Mouse (Mus musculus) myocyte (in vitro differentiated cells): Measurements from ENCODE around the gene Ptprg. TPM values are rescaled to one million over a fixed set of nuclear protein-coding genes. Genes with fewer than 3 reads are reported as not detected.

Experiments used
- H3K27me3 ChIP-seq: one replicate; pipeline ENCODE4 v1.6.1; 2011; ENCODE audit not compliant: control insufficient read depth, insufficient read depth, insufficient read length
- H3K36me3 ChIP-seq: one replicate; pipeline ENCODE4 v1.6.1; 2011; ENCODE audit not compliant: control insufficient read depth, insufficient read depth
- H3K4me2 ChIP-seq: one replicate; pipeline ENCODE4 v1.6.1; 2011; ENCODE audit warnings: low read depth, control low read depth
- H3K4me3 ChIP-seq: one replicate; pipeline ENCODE4 v1.5.1; 2011; ENCODE audit warnings: mild to moderate bottlenecking, control low read depth, moderate library complexity
- H3K79me2 ChIP-seq: one replicate; pipeline ENCODE4 v1.6.1; 2011; ENCODE audit not compliant: control insufficient read depth, insufficient read depth
- H3ac ChIP-seq: one replicate; pipeline ENCODE4 v1.6.1; 2011; ENCODE audit not compliant: control insufficient read depth, insufficient read length
- CEBPB ChIP-seq: IDR thresholded peaks from 2 replicates; pipeline ENCODE4 v1.6.1; 2011; ENCODE audit warnings: mild to moderate bottlenecking, moderate library complexity; ENCODE audit not compliant: poor library complexity, insufficient read depth, severe bottlenecking
- E2F4 ChIP-seq: IDR thresholded peaks from one replicate; pipeline ENCODE4 v1.6.1; 2011; ENCODE audit warnings: mild to moderate bottlenecking, control low read depth, moderate library complexity; ENCODE audit not compliant: insufficient read depth
- MAX ChIP-seq: IDR thresholded peaks from one replicate; pipeline ENCODE4 v1.6.1; 2011; ENCODE audit warnings: low read depth, mild to moderate bottlenecking, control low read depth
- MYOD1 ChIP-seq, 3 experiments: IDR thresholded peaks; one replicate each; pipeline ENCODE4 v1.6.1; 2011; ENCODE audit warnings: control low read depth in 2 of 3, low read depth in 2 of 3, mild to moderate bottlenecking in 2 of 3, moderate library complexity in 1 of 3; ENCODE audit not compliant: insufficient read length in 2 of 3, control insufficient read depth in 1 of 3
- MYOG ChIP-seq, 3 experiments: IDR thresholded peaks; one replicate each; pipeline ENCODE4 v1.6.1; 2011; ENCODE audit warnings: control low read depth in 2 of 3, low read depth in 2 of 3, mild to moderate bottlenecking in 2 of 3; ENCODE audit not compliant: insufficient read length in 2 of 3, control insufficient read depth in 1 of 3, insufficient read depth in 1 of 3
- POLR2A ChIP-seq: IDR thresholded peaks from one replicate; pipeline ENCODE4 v1.6.1; 2011; ENCODE audit warnings: low read depth, mild to moderate bottlenecking, control low read depth, moderate library complexity; ENCODE audit not compliant: insufficient read length
- POLR2AphosphoS2 ChIP-seq: IDR thresholded peaks from one replicate; pipeline ENCODE4 v1.6.1; 2011; ENCODE audit warnings: low read depth, control low read depth; ENCODE audit not compliant: insufficient read length
- REST ChIP-seq: IDR thresholded peaks from one replicate; pipeline ENCODE4 v1.6.1; 2011; ENCODE audit warnings: mild to moderate bottlenecking, control low read depth, moderate library complexity; ENCODE audit not compliant: insufficient read depth, insufficient read length
- SRF ChIP-seq: IDR thresholded peaks from one replicate; pipeline ENCODE4 v1.6.1; 2011; ENCODE audit warnings: low read depth; ENCODE audit not compliant: control insufficient read depth, insufficient read length
- TCF12 ChIP-seq: IDR thresholded peaks from one replicate; pipeline ENCODE4 v1.6.1; 2011; ENCODE audit warnings: mild to moderate bottlenecking, control low read depth; ENCODE audit not compliant: poor library complexity, insufficient read depth, severe bottlenecking
- TCF3 ChIP-seq: IDR thresholded peaks from one replicate; pipeline ENCODE4 v1.6.1; 2011; ENCODE audit warnings: low read depth, control low read depth; ENCODE audit not compliant: insufficient read length
- USF1 ChIP-seq: IDR thresholded peaks from one replicate; pipeline ENCODE4 v1.6.1; 2011; ENCODE audit warnings: low read depth, mild to moderate bottlenecking, control low read depth, moderate library complexity
- polyA plus RNA-seq: library from polyadenylated mRNA; unstranded; fragments of >200 nt; fragmentation: generic; extraction: Trizol; gene quantifications from one replicate; pipeline ENCODE4 v1.2.1, GENCODE M21; 2012; ENCODE audit warnings: missing spikeins

Gene Ptprg
- polyA plus RNA-seq, 1 experiment, result 14.4 TPM

DNA sequence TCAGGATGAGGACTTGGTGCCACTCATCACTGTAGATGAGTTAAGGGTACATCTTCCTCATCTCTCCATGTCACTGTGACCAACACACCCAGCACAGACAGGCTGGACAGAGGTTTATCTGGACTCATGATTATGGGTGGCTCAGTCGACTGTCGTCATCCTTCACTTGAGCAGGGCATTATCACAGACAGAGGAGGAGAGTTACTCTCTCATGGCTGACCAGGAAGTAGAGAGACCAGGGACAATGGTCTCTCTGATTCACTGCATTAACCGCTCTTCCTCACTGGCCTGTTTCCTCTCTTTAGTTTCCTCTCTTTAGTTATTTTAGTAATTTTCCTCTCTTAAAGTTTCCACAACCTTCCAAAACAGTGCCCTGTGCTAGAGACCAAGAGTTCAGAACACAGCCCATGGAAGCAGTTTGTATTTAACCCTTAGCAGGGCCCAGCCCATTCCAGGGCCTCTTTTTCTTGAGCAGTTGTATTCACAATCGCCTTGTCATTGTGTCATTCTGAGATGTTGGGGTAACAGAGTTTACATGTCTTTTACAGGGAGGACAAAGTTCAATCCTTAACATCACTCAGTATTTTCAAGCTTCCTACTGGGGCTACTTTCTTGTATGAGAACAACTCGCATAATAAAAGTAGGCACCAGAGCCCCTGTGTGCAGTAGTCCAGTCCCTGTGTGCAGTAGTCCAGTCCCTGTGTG, 31.7 kb downstream of the Ptprg start:
- H3K79me2 ChIP-seq, result peaks cover 3% of the 10 kb centered on the region
- TF ChIP-seq MYOG (IDR thresholded peaks at IDR 0.05; ENCODE audit: control insufficient read depth in 1 of 3, insufficient read depth in 1 of 3, insufficient read length in 2 of 3, low read depth in 2 of 3) (no peak), TCF3 (no peak)
- no peaks in the 10 kb centered on the region for H3K36me3 ChIP-seq
- no peak overlapping the region for H3K4me3 ChIP-seq
- no peak overlapping the region for H3ac ChIP-seq
- H3K27me3 ChIP-seq, result no peaks in the 10 kb centered on the region
- no peak overlapping the region for H3K4me2 ChIP-seq

DNA sequence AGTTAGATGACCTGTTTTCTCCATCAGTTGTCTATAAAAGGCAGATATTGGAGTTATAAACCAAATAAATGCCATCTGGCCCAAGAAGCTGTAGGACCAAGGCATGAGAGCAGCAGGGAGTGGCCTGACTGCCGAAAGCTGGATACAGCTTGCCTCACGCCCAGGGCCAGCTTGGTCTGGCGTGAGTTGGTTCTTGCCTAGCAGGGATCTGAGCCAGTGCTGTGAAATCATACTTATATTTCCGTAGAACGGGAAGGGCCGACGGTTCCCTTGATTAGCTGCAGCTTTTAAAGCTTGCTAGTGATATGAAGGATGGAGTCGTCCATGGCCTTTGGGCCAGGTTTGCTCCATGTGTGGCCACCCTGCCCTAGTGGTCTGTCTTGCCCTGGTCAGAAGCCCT, 37.1 kb downstream of the Ptprg start:
- H3K27me3 ChIP-seq, result no peaks in the 10 kb centered on the region
- no peak overlapping the region for H3K4me2 ChIP-seq
- H3ac ChIP-seq, result no peak overlapping the region
- peaks cover 3% of the 10 kb centered on the region for H3K79me2 ChIP-seq
- H3K4me3 ChIP-seq, result no peak overlapping the region
- TF ChIP-seq MYOG (IDR thresholded peaks at IDR 0.05; ENCODE audit: control insufficient read depth in 1 of 3, insufficient read depth in 1 of 3, insufficient read length in 2 of 3, low read depth in 2 of 3) (no peak), POLR2AphosphoS2 (no peak), POLR2A (no peak), TCF3 (no peak), TCF12 (no peak), MAX (no peak), MYOD1 (IDR thresholded peaks at IDR 0.05; ENCODE audit: control insufficient read depth in 1 of 3, insufficient read length in 2 of 3, low read depth in 2 of 3) (no peak), USF1 (no peak), E2F4 (no peak), REST (no peak), SRF (no peak), CEBPB (no peak)
- no peaks in the 10 kb centered on the region for H3K36me3 ChIP-seq

DNA sequence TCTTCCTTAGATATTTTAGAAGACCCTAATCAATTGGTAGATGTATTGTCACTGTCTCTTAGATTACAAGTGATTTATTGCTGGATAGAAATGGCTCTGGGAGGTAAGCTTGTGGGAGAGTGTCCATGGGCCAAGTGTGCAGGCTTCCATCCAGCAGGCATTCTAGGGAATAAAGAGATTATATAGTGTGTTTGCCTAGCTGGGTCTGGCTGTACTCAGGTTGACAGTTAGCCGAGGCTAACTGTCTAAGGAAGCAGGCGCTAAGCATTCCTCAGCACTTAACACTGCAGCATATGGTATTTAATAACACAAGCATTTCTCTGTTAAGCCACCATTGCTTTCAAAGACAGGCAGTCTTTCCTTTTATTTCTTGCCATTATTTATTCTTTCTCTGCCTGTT, 39.3 kb downstream of the Ptprg start:
- TF ChIP-seq SRF (no peak), E2F4 (no peak), TCF3 (no peak)
- no peak overlapping the region for H3K4me3 ChIP-seq

DNA sequence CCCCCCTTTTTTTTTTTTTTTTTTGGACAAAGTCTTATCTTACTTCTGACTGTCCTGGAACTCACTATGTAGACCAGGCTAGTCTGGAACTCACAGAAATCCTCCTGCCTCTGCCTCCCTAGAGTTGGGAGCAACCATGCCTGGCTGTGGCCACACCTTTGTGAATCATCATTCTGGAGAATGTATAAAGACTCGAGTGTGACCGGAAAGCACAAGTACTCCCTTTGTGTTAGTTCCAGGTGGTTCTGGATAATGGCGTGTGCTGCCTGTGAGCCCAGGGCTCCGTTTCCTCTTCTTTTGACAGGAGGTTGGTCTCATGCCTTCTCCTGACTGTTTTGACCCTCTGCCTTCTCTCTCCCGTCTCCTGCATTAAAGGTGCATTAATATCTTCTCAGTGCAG, 41.0 kb downstream of the Ptprg start:
- H3K4me3 ChIP-seq, result no peak overlapping the region
- H3ac ChIP-seq, result no peak overlapping the region
- H3K4me2 ChIP-seq, result no peak overlapping the region
- H3K79me2 ChIP-seq, result no peaks in the 10 kb centered on the region
- H3K36me3 ChIP-seq, result no peaks in the 10 kb centered on the region
- no peak for TF ChIP-seq MAX
- no peak for TF ChIP-seq POLR2AphosphoS2
- TF ChIP-seq TCF3, result no peak
- TF ChIP-seq CEBPB, result no peak
- no peak for TF ChIP-seq POLR2A
- no peak for TF ChIP-seq MYOG (IDR thresholded peaks at IDR 0.05; ENCODE audit: control insufficient read depth in 1 of 3, insufficient read depth in 1 of 3, insufficient read length in 2 of 3, low read depth in 2 of 3)
- no peak for TF ChIP-seq E2F4
- no peak for TF ChIP-seq USF1
- no peak for TF ChIP-seq TCF12
- TF ChIP-seq MYOD1 (IDR thresholded peaks at IDR 0.05; ENCODE audit: control insufficient read depth in 1 of 3, insufficient read length in 2 of 3, low read depth in 2 of 3), result no peak
- no peak for TF ChIP-seq REST
- no peak for TF ChIP-seq SRF
- H3K27me3 ChIP-seq, result no peaks in the 10 kb centered on the region

More for the DNA sequence above, 39.3 kb downstream of the Ptprg start:
- H3K27me3 ChIP-seq, result no peaks in the 10 kb centered on the region
- no peaks in the 10 kb centered on the region for H3K36me3 ChIP-seq
- no peak overlapping the region for H3ac ChIP-seq
- H3K79me2 ChIP-seq, result no peaks in the 10 kb centered on the region
- H3K4me2 ChIP-seq, result no peak overlapping the region

DNA sequence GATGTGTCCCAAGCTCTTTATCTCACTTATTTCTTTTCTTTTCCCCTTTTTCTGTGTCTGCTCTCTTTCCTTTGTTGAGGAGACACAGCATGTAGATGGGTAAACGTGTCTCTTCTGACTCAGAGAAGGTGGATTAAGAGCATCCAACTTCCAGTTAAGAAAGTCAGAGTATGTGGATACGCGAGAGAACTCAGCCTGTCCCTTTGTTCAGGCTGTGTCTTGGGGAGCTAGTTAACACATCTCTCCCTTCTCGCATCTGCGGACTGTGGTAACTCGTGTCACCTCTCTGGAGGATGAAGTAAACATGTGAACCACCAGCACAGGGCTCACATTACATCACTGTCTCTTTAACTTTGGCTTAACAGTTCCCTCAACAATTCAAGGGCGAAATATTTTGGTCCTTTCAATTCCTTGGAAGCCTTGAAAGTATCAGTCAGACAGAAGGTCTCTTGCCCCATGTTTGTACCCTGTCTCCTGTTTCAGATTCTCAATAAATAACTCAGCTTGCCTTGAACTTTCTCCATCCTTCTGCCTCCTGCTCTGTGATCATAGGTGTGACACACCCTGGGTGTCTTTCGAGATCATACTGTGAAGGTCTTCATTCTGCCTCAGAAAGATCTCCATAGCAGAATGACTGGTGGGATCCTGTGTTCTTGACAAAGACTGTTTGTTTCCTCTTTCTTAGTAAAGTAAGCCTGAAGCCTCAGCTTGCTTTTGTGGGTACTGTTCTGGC, 51.0 kb downstream of the Ptprg start:
- H3K79me2 ChIP-seq, result peaks cover 6% of the 10 kb centered on the region
- no peak overlapping the region for H3K4me3 ChIP-seq
- TF ChIP-seq USF1, result no peak
- TF ChIP-seq MYOD1 (IDR thresholded peaks at IDR 0.05; ENCODE audit: control insufficient read depth in 1 of 3, insufficient read length in 2 of 3, low read depth in 2 of 3), result no peak
- TF ChIP-seq POLR2A, result no peak
- no peak for TF ChIP-seq POLR2AphosphoS2
- no peak for TF ChIP-seq TCF12
- no peak for TF ChIP-seq REST
- TF ChIP-seq MYOG (IDR thresholded peaks at IDR 0.05; ENCODE audit: control insufficient read depth in 1 of 3, insufficient read depth in 1 of 3, insufficient read length in 2 of 3, low read depth in 2 of 3), result no peak
- no peak for TF ChIP-seq TCF3
- no peak for TF ChIP-seq CEBPB
- H3K36me3 ChIP-seq, result no peaks in the 10 kb centered on the region
- H3K4me2 ChIP-seq, result no peak overlapping the region
- H3ac ChIP-seq, result no peak overlapping the region
- no peaks in the 10 kb centered on the region for H3K27me3 ChIP-seq
